Mouse (Mus musculus): ENCODE data around the gene Syt1. TPM values are rescaled to one million over a fixed set of nuclear protein-coding genes. Genes with fewer than 3 reads are reported as not detected.

The Syt1 gene
- polyA plus RNA-seq, 1 experiment from 2014 or later = 16.9 TPM

DNA sequence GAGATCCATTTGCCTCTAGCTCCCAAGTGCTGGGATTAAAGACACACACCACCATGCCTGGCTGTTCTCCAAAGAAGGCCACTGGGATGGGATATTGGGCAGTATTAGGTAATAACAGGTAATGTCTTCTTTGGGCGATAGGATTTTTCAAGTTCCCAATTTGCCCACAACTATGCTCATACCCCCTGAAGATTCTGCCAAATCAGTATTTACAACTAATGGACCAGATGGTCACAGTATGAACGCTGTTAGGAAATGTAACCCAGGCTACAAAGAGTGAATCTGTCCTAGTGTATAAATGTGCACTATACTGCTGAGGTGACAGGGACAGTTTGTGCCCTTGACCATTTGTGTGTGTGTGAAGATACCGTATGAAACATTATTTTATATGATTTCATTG is 421.9 kb downstream of the Syt1 start:
- ATAC-seq (replicated peaks; ENCODE audit: low FRiP score) = no peak
- no peaks in the 10 kb centered on the region for H3K27me3 ChIP-seq (ENCODE audit: control insufficient read depth, insufficient read depth, low read length)
- H3K36me3 ChIP-seq (ENCODE audit: control insufficient read depth, insufficient read depth, low read length) = no peaks in the 10 kb centered on the region
- H3K27ac ChIP-seq (ENCODE audit: low read depth, low read length) = no peak overlapping the region
- H3K9ac ChIP-seq (ENCODE audit: low read length) = no peak overlapping the region
- H3K9me3 ChIP-seq (ENCODE audit: control insufficient read depth, low read length) = no peaks in the 10 kb centered on the region
- H3K4me2 ChIP-seq (ENCODE audit: low read depth, low read length, severe bottlenecking) = no peak overlapping the region
- H3K4me3 ChIP-seq (ENCODE audit: low read depth, low read length) = no peak overlapping the region
- H3K4me1 ChIP-seq (replicated peaks; ENCODE audit: control insufficient read depth, insufficient read depth, low read length) = no peaks in the 10 kb centered on the region
- DNase-seq (ENCODE audit: low spot score) = no peak
- 94% methylated on average over 3 of the region's 3 CpGs for WGBS

DNA sequence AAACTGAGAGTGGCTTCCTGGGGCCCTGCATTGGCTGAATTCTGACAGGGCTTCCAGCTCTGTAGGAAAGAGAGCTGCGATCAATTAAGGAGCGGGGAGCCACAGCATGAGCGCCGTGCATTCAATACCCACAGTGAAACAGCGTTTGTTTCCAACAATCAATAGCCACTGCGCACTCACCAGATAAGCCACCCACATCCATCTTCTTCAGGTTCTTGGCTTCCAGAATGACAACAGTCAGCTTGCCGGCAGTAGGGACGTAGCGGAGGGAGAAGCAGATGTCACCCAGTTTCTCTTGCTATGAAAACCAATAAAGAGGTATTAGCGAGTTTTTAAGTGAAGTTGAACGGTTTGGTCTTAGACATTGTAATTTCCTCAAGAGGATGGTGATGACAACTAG is 427.1 kb downstream of the Syt1 start:
- H3K27ac ChIP-seq (ENCODE audit: low read depth, low read length) = no peak overlapping the region
- DNase-seq (ENCODE audit: low spot score) (no peak), ATAC-seq (replicated peaks; ENCODE audit: low FRiP score) (no peak)
- no peaks in the 10 kb centered on the region; the same call in 1 of the 2 replicates for H3K4me1 ChIP-seq (replicated peaks; ENCODE audit: control insufficient read depth, insufficient read depth, low read length)
- H3K4me3 ChIP-seq (ENCODE audit: low read depth, low read length) = no peak overlapping the region
- H3K4me2 ChIP-seq (ENCODE audit: low read depth, low read length, severe bottlenecking) = peak overlapping the region; percentile 31; the same call in 1 of the 2 replicates
- H3K9ac ChIP-seq (ENCODE audit: low read length) = no peak overlapping the region
- no peaks in the 10 kb centered on the region for H3K27me3 ChIP-seq (ENCODE audit: control insufficient read depth, insufficient read depth, low read length)
- H3K36me3 ChIP-seq (ENCODE audit: control insufficient read depth, insufficient read depth, low read length) = no peaks in the 10 kb centered on the region
- 13% methylated on average over 11 of the region's 11 CpGs for WGBS
- H3K9me3 ChIP-seq (ENCODE audit: control insufficient read depth, low read length) = no peaks in the 10 kb centered on the region

DNA sequence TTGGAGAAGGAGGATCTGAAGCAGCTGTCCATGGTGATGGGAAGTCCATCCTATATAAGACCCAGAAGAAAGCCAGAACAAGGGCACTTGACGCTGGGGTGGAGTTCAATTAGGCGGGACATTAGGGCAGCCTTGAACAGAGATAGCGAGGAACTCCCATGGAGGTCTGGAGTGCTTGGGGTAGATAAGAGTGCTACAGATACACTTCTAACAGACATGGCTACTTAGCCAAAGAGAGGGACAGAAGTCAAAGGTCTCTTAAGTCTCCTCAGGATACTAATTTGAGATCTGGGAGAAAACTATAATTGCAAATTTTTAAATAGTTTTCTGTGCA is 428.4 kb downstream of the Syt1 start:
- no peak overlapping the region for H3K4me3 ChIP-seq (ENCODE audit: low read depth, low read length)
- H3K9me3 ChIP-seq (ENCODE audit: control insufficient read depth, low read length) = no peaks in the 10 kb centered on the region
- no peak for DNase-seq (ENCODE audit: low spot score)
- H3K9ac ChIP-seq (ENCODE audit: low read length) = no peak overlapping the region
- WGBS = 85% methylated on average over 3 of the region's 3 CpGs
- H3K4me1 ChIP-seq (replicated peaks; ENCODE audit: control insufficient read depth, insufficient read depth, low read length) = no peaks in the 10 kb centered on the region; the same call in 1 of the 2 replicates
- ATAC-seq (replicated peaks; ENCODE audit: low FRiP score) = peak; percentile 29; the same call in 1 of the 2 replicates
- H3K4me2 ChIP-seq (ENCODE audit: low read depth, low read length, severe bottlenecking) = no peak overlapping the region
- H3K27ac ChIP-seq (ENCODE audit: low read depth, low read length) = no peak overlapping the region
- no peaks in the 10 kb centered on the region for H3K27me3 ChIP-seq (ENCODE audit: control insufficient read depth, insufficient read depth, low read length)
- H3K36me3 ChIP-seq (ENCODE audit: control insufficient read depth, insufficient read depth, low read length) = no peaks in the 10 kb centered on the region

DNA sequence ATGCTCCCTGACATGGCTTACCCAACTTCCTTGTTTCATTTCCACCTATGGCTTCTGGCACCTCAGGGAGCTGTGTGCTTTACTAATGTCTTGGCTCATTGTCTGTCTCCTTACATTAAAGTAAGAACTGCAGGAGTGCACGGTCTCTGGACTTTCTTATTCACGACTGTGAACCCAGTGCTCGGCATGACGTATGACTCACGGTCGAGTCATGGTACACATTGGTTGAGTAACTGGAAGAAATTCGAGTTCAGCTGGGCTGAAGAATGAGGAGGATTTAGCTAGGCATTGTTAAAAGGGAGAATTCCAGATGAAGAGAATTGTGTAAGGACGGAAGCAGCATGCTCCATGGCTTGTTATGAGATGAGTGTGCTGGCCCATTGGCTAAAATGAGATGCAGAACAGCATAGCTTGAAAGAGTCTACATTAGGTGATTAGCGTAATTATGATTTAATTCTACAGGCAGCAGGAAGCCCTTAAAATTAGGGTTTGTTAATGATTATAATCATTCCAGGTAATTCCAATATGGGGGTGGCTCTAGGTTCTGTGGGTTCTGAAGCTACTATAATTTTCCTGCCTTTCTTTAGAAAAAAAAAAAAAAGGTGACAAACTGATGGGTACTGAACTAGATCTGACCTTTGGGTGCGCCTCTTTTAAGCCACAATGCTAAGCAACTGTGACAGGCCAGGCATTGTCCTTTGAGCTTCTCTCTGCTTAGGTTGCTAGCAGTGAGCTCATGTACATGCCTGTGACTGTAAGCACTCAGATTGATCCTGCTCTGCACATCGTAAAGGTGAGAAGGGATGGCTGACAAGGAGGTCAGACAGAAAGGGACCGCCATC is 429.0 kb downstream of the Syt1 start:
- WGBS = 71% methylated on average over 12 of the region's 12 CpGs
- H3K27ac ChIP-seq (ENCODE audit: low read depth, low read length) = no peak overlapping the region
- H3K4me3 ChIP-seq (ENCODE audit: low read depth, low read length) = no peak overlapping the region
- H3K4me2 ChIP-seq (ENCODE audit: low read depth, low read length, severe bottlenecking) = no peak overlapping the region
- DNase-seq (ENCODE audit: low spot score) = no peak
- H3K4me1 ChIP-seq (replicated peaks; ENCODE audit: control insufficient read depth, insufficient read depth, low read length) = no peaks in the 10 kb centered on the region; the same call in 1 of the 2 replicates
- H3K9me3 ChIP-seq (ENCODE audit: control insufficient read depth, low read length) = no peaks in the 10 kb centered on the region
- H3K9ac ChIP-seq (ENCODE audit: low read length) = no peak overlapping the region
- peak; percentile 11; the same call in 1 of the 2 replicates for ATAC-seq (replicated peaks; ENCODE audit: low FRiP score)
- no peaks in the 10 kb centered on the region for H3K27me3 ChIP-seq (ENCODE audit: control insufficient read depth, insufficient read depth, low read length)
- no peaks in the 10 kb centered on the region for H3K36me3 ChIP-seq (ENCODE audit: control insufficient read depth, insufficient read depth, low read length)

DNA sequence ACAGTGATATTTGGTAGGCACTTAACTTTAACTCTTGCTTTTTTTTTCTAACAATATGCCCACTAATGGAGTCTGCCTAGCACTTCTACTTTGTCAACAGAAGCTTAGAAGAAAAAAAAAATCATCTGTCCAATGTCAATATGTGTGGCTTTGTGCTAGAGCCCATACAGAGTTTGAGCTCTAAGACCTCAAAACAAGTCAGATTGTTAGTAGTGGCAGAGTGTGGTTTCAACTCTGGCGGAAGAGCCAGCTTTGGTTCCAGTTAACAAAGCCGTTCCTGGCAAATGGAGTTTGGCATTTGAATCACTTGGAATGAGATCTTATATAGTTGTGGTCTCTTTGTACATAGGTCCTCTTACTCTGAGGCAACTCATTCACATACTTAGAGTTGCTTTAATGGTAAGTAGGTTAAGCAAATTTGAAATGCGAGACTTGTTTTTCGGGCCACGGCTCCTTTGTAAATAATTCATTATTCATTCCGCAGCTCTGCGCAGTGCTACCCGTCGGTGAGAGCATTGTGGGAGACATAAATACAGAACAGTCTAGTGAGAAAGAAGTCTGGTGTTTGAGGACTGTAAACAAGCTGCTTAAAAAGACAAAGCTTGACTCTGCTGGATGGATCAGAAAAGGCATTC is 429.9 kb downstream of the Syt1 start:
- no peak overlapping the region for H3K4me3 ChIP-seq (ENCODE audit: low read depth, low read length)
- no peak overlapping the region for H3K27ac ChIP-seq (ENCODE audit: low read depth, low read length)
- ATAC-seq (replicated peaks; ENCODE audit: low FRiP score) = peak; percentile 25; the same call in 1 of the 2 replicates

DNA sequence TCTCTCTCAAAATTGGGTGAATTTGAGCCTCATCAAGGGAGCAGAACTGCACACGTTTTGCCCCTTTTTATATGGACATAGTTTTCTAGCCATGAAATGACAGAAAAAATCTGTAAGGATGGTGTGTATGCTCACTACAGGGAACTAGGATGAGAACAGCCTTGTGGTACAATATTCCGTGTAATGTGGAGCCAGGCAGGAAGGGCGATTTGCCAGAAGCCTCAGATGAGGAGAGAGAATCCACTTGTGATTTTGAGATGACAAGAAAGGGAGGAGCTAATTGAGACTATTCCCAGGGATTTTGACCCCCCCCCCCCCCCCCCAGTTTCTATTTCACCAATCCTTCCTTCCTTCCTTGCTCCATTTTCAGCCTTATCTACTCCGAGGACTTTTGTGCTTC is 431.4 kb downstream of the Syt1 start:
- H3K27ac ChIP-seq (ENCODE audit: low read depth, low read length) = no peak overlapping the region
- H3K4me2 ChIP-seq (ENCODE audit: low read depth, low read length, severe bottlenecking) = no peak overlapping the region
- no peaks in the 10 kb centered on the region; the same call in 1 of the 2 replicates for H3K4me1 ChIP-seq (replicated peaks; ENCODE audit: control insufficient read depth, insufficient read depth, low read length)
- no peak overlapping the region for H3K9ac ChIP-seq (ENCODE audit: low read length)
- H3K9me3 ChIP-seq (ENCODE audit: control insufficient read depth, low read length) = no peaks in the 10 kb centered on the region
- DNase-seq (ENCODE audit: low spot score) (no peak), ATAC-seq (replicated peaks; ENCODE audit: low FRiP score) (no peak)
- no peak overlapping the region for H3K4me3 ChIP-seq (ENCODE audit: low read depth, low read length)
- WGBS = 93% methylated on average over 4 of the region's 4 CpGs
- H3K36me3 ChIP-seq (ENCODE audit: control insufficient read depth, insufficient read depth, low read length) = no peaks in the 10 kb centered on the region
- H3K27me3 ChIP-seq (ENCODE audit: control insufficient read depth, insufficient read depth, low read length) = no peaks in the 10 kb centered on the region

More for the DNA sequence above, 429.9 kb downstream of the Syt1 start:
- H3K4me2 ChIP-seq (ENCODE audit: low read depth, low read length, severe bottlenecking) = no peak overlapping the region
- 61% methylated on average over 9 of the region's 9 CpGs for WGBS
- no peaks in the 10 kb centered on the region for H3K27me3 ChIP-seq (ENCODE audit: control insufficient read depth, insufficient read depth, low read length)
- H3K9me3 ChIP-seq (ENCODE audit: control insufficient read depth, low read length) = no peaks in the 10 kb centered on the region
- no peak for DNase-seq (ENCODE audit: low spot score)
- H3K4me1 ChIP-seq (replicated peaks; ENCODE audit: control insufficient read depth, insufficient read depth, low read length) = no peaks in the 10 kb centered on the region; the same call in 1 of the 2 replicates
- no peak overlapping the region for H3K9ac ChIP-seq (ENCODE audit: low read length)
- H3K36me3 ChIP-seq (ENCODE audit: control insufficient read depth, insufficient read depth, low read length) = no peaks in the 10 kb centered on the region

DNA sequence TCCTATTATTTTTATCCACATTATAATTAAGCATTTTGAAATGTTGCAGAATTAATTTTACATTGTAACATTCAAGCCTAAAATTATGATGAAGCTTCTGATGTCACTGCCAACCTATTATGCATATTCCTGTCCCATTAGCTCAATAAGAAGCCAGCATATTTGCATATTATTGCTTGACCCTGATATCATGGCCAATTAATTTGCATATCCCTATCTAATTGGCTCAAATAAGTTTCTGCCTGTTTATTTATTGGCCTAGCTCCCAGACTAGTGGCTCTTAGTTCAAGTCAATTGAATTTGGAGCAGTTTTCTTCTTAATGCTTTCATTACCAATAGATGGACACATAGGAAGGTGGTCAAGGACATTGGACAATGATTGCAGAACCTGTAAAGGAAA is 433.2 kb downstream of the Syt1 start:
- H3K9ac ChIP-seq (ENCODE audit: low read length) = no peak overlapping the region
- no peaks in the 10 kb centered on the region for H3K36me3 ChIP-seq (ENCODE audit: control insufficient read depth, insufficient read depth, low read length)
- no peak for DNase-seq (ENCODE audit: low spot score)
- no peak overlapping the region for H3K4me2 ChIP-seq (ENCODE audit: low read depth, low read length, severe bottlenecking)
- no peaks in the 10 kb centered on the region for H3K27me3 ChIP-seq (ENCODE audit: control insufficient read depth, insufficient read depth, low read length)
- no peak for ATAC-seq (replicated peaks; ENCODE audit: low FRiP score)
- no peaks in the 10 kb centered on the region for H3K9me3 ChIP-seq (ENCODE audit: control insufficient read depth, low read length)
- no peak overlapping the region for H3K4me3 ChIP-seq (ENCODE audit: low read depth, low read length)
- H3K4me1 ChIP-seq (replicated peaks; ENCODE audit: control insufficient read depth, insufficient read depth, low read length) = no peaks in the 10 kb centered on the region; the same call in 1 of the 2 replicates
- no peak overlapping the region for H3K27ac ChIP-seq (ENCODE audit: low read depth, low read length)

DNA sequence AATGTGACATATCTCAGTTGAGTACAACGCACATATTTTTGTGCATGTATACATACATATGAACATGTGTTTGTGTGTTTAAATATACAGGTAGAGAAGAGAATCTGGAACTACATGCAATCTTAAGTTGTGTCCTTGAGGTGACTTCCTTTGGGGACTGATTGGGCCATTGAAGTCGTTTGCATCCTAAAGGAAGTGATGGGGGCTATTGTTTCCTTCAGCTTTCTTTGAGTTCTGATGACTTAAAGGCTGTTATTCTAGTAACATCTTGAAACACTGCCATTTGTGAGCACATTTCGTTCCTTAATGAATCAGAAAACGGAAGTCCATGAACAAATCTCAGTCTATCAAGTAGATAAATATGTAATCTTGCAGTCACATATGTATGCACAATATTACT is 438.0 kb downstream of the Syt1 start:
- Histone ChIP-seq H3K4me1 (replicated peaks; ENCODE audit: control insufficient read depth, insufficient read depth, low read length) (peaks cover 2% of the 10 kb centered on the region; the same call in 1 of the 2 replicates), H3K4me3 (ENCODE audit: low read depth, low read length) (no peak overlapping the region), H3K27ac (ENCODE audit: low read depth, low read length) (no peak overlapping the region), H3K36me3 (ENCODE audit: control insufficient read depth, insufficient read depth, low read length) (no peaks in the 10 kb centered on the region), H3K9me3 (ENCODE audit: control insufficient read depth, low read length) (no peaks in the 10 kb centered on the region), H3K9ac (ENCODE audit: low read length) (no peak overlapping the region), H3K4me2 (ENCODE audit: low read depth, low read length, severe bottlenecking) (no peak overlapping the region), H3K27me3 (ENCODE audit: control insufficient read depth, insufficient read depth, low read length) (no peaks in the 10 kb centered on the region)
- DNase-seq (ENCODE audit: low spot score) (no peak), ATAC-seq (replicated peaks; ENCODE audit: low FRiP score) (no peak)
- 73% methylated on average over 4 of the region's 4 CpGs for WGBS
